Mouse (Mus musculus) liver, embryonic 14.5 days (tissue): Measurements from ENCODE around the gene Trpm5.

Experiments
- CTCF ChIP-seq: IDR thresholded peaks from 2 replicates; pipeline ENCODE4 v1.5.1; 2016; ENCODE audit warnings: antibody characterized with exemption, low read depth, control low read depth
- EP300 ChIP-seq: IDR thresholded peaks from 2 replicates; pipeline ENCODE4 v1.6.1; 2016; ENCODE audit warnings: antibody characterized with exemption, low read depth

DNA sequence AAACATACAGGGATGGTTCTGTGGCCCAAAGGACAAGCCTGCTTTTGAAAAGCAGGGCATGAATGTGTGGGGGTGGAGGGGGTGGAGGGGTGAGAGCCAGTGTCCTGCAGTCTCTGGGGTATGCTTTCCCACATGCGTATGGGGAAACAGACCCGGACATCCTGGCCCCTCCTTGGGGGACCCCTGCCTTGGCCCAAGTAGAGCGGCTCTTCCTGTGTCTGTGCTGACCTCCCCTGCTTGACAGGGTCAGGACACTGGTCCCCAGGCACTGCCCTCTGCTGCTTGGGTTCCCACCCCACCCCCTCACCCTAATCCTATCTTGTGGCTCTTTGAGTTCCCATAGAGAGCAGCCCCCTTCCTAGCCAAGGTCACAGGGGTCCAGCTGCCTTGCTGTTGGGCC lies 15.3 kb upstream of the Trpm5 start:
- TF ChIP-seq CTCF (no peak), EP300 (no peak)
